Mouse (Mus musculus): ENCODE results near the gene 2700049A03Rik. TPM values are rescaled to one million over a fixed set of nuclear protein-coding genes. Genes with fewer than 3 reads are reported as not detected.

The 2700049A03Rik gene
- total and polyA plus RNA-seq, 2 experiments from 2014 or later, result 3.7 to 5.8 TPM

DNA sequence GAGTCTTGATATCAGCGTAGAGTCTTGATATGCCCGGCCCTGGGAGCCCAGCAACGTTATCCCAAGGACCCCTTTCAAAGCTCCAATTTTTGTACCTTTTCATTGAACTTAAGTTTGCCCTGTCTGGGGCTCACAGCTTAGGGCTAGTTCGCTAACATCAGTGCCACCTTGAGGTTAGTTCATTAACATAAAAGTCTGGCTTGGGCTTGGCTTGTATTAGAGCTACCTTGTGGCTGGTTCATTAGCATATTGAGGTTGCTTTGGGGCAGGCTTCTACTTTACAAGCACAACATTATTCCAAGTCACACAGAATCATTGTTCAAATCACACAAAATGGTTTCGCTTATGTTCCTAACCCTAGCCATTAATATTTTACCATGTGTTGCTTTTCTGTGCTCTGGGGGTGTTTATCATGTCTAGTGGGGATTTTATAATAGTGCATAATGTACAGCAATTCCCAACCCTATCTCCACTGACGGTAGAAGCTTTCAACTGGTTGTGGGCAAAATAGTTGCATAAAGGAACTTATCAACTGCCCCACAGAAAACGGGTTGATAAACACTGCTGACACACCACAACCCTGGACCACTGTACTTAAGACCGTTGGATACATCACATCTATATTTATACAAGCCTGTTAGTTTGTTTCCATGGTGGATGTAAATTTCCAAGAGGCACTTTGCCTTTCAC is 139.4 kb downstream of the 2700049A03Rik start:
- H3K4me1 ChIP-seq (ENCODE audit: control insufficient read depth, insufficient read depth), result 0 out of 2 replicates have a peak, but pooled peaks cover 4% of the 10 kb centered on the region
- no peaks in the 10 kb centered on the region for H3K36me3 ChIP-seq (replicated peaks; ENCODE audit: control insufficient read depth, insufficient read depth, low read length)
- H3K27ac ChIP-seq (ENCODE audit: low read depth), result no peak overlapping the region
- 61% methylated on average over 8 of the region's 8 CpGs for WGBS
- no peaks in the 10 kb centered on the region for H3K27me3 ChIP-seq (ENCODE audit: control insufficient read depth, insufficient read depth, low read length)
- peak; percentile 18 for DNase-seq (ENCODE audit: low spot score)
- no peak overlapping the region for H3K4me3 ChIP-seq (ENCODE audit: low read depth, low read length)
- TF ChIP-seq EP300 (IDR thresholded peaks at IDR 0.05; ENCODE audit: low read depth) (no peak), CTCF (IDR thresholded peaks at IDR 0.05; ENCODE audit: low read depth) (no peak)
- H3K9me3 ChIP-seq (replicated peaks; ENCODE audit: control insufficient read depth, low read length), result no peaks in the 10 kb centered on the region
- ATAC-seq (ENCODE audit: insufficient read depth, low read depth), result no peak
- no peak overlapping the region for H3K4me2 ChIP-seq (ENCODE audit: low read depth, low read length)
- no peak overlapping the region for H3K9ac ChIP-seq (replicated peaks; ENCODE audit: low read depth, low read length)

DNA sequence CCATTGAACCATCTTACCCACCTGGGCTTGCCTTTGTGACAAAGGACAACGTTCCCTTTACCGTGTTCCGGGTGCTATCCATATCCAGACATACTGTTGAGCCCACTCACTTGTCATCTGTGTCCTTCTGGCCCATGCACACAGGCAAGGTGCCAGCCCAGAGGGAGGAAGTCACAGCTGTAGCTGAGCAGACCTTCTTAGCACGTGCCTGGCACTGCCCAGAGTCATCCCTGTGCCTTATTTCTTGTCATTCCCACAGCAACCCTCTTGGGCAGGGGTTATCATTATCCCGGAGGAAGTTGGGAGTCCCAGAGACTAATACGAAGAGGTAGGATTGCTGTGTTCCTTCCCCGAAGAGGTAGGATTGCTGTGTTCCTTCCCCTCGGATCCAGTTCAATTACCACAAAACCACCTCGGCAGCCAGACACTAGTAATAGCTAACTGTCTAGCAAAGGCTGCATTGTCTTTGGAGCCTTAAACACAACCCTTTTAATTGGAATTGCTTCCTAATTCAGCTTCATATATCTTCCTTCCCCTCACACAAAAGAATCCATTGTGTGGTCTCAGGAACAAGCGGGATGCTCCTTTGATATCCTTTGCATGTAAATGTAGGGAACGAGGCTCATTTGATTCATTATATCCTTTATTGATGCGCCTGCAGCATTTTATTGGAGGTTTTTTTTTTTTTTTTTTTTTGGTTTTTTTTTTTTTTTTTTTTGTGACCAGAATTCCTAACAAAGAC is 143.0 kb downstream of the 2700049A03Rik start:
- Histone ChIP-seq H3K27ac (ENCODE audit: low read depth) (no peak overlapping the region), H3K36me3 (replicated peaks; ENCODE audit: control insufficient read depth, insufficient read depth, low read length) (no peaks in the 10 kb centered on the region), H3K4me2 (ENCODE audit: low read depth, low read length) (no peak overlapping the region), H3K9ac (replicated peaks; ENCODE audit: low read depth, low read length) (no peak overlapping the region), H3K9me3 (replicated peaks; ENCODE audit: control insufficient read depth, low read length) (no peaks in the 10 kb centered on the region), H3K4me1 (ENCODE audit: control insufficient read depth, insufficient read depth) (0 out of 2 replicates have a peak, but pooled peaks cover 4% of the 10 kb centered on the region), H3K27me3 (ENCODE audit: control insufficient read depth, insufficient read depth, low read length) (no peaks in the 10 kb centered on the region), H3K4me3 (ENCODE audit: low read depth, low read length) (no peak overlapping the region)
- DNase-seq (ENCODE audit: low spot score), result no peak
- no peak for ATAC-seq (ENCODE audit: insufficient read depth, low read depth)
- WGBS, result 59% methylated on average over 12 of the region's 12 CpGs
- no peak for TF ChIP-seq CTCF (IDR thresholded peaks at IDR 0.05; ENCODE audit: low read depth)
- no peak for TF ChIP-seq EP300 (IDR thresholded peaks at IDR 0.05; ENCODE audit: low read depth)

DNA sequence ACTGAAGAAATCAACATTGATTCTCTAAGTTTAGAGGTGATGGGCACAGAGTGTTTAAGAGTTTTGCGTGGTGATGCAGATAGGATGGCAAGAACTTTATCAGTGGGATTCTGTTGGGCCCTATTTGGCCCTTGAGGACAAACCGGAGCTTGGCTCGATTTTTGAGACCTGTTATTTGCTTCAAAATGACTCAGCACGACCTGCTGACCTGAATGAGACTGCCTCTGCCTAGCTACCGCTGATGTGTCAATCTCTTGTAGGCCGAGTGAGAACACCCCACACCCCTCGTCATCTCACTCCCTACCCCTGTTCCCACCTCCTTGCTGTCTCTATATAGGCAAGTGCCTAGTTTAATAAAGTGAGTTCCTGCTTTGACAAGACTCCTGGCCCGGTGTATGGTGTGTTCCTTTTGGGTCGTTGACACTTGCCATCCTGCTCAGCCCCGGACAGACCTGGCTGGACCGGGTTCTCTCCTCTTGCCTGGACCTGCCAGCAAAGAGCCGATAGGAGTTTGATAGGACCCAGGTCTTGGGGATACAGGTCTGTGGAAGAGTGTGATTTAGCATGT is 144.6 kb downstream of the 2700049A03Rik start:
- H3K4me1 ChIP-seq (ENCODE audit: control insufficient read depth, insufficient read depth), result 0 out of 2 replicates have a peak, but pooled peaks cover 4% of the 10 kb centered on the region
- 83% methylated on average over 12 of the region's 12 CpGs for WGBS
- no peak overlapping the region for H3K4me2 ChIP-seq (ENCODE audit: low read depth, low read length)
- DNase-seq (ENCODE audit: low spot score) (no peak), ATAC-seq (ENCODE audit: insufficient read depth, low read depth) (no peak)
- TF ChIP-seq EP300 (IDR thresholded peaks at IDR 0.05; ENCODE audit: low read depth) (no peak), CTCF (IDR thresholded peaks at IDR 0.05; ENCODE audit: low read depth) (no peak)
- H3K27ac ChIP-seq (ENCODE audit: low read depth), result no peak overlapping the region
- H3K27me3 ChIP-seq (ENCODE audit: control insufficient read depth, insufficient read depth, low read length), result no peaks in the 10 kb centered on the region
- H3K36me3 ChIP-seq (replicated peaks; ENCODE audit: control insufficient read depth, insufficient read depth, low read length), result no peaks in the 10 kb centered on the region
- H3K9ac ChIP-seq (replicated peaks; ENCODE audit: low read depth, low read length), result no peak overlapping the region
- no peaks in the 10 kb centered on the region for H3K9me3 ChIP-seq (replicated peaks; ENCODE audit: control insufficient read depth, low read length)
- H3K4me3 ChIP-seq (ENCODE audit: low read depth, low read length), result no peak overlapping the region

DNA sequence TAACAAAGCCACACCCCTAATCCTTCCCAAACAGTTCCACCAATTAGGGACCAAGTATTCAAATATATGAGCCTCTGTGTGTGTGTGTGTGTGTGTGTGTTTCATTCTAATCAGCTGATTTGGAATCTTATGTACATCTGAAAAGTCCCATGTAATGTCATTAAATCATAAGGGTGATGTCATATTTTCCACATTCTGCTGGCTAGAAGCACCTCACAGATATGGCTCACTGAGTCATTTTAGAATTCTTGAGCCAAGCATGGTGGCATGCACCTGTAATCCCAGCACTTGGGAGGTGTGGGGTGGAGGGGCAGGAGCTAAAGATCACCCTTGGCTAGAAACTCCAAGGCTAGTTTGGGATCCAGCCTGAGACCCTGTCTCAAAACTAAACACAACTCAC is 148.8 kb downstream of the 2700049A03Rik start:
- H3K36me3 ChIP-seq (replicated peaks; ENCODE audit: control insufficient read depth, insufficient read depth, low read length), result no peaks in the 10 kb centered on the region
- no peak overlapping the region for H3K9ac ChIP-seq (replicated peaks; ENCODE audit: low read depth, low read length)

DNA sequence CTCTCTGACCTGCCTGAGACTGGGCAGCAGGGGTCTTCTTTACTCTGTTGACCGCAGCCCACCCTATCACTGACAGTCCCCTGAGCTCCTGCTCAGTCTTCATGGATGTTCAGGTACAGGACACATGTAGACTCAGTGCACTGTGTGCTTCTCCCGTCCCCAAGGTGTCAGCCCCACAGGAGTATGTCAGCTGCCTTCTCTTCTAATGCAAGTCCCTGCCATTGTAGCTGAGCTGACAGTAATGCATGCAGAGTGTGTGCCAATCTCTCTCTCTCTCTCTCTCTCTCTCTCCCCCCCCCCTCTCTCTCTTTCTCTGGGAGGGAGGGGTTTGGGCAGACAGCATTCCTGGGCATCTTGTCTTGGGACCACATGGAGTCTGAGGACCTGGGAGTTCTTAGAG is 153.8 kb downstream of the 2700049A03Rik start:
- WGBS, result 66% methylated on average over 2 of the region's 2 CpGs
- DNase-seq (ENCODE audit: low spot score) (no peak), ATAC-seq (ENCODE audit: insufficient read depth, low read depth) (no peak)
- Histone ChIP-seq H3K4me3 (ENCODE audit: low read depth, low read length) (no peak overlapping the region), H3K36me3 (replicated peaks; ENCODE audit: control insufficient read depth, insufficient read depth, low read length) (no peaks in the 10 kb centered on the region), H3K27ac (ENCODE audit: low read depth) (no peak overlapping the region), H3K9me3 (replicated peaks; ENCODE audit: control insufficient read depth, low read length) (no peaks in the 10 kb centered on the region), H3K4me1 (ENCODE audit: control insufficient read depth, insufficient read depth) (no peaks in the 10 kb centered on the region), H3K9ac (replicated peaks; ENCODE audit: low read depth, low read length) (no peak overlapping the region), H3K27me3 (ENCODE audit: control insufficient read depth, insufficient read depth, low read length) (no peaks in the 10 kb centered on the region), H3K4me2 (ENCODE audit: low read depth, low read length) (no peak overlapping the region)
- TF ChIP-seq EP300 (IDR thresholded peaks at IDR 0.05; ENCODE audit: low read depth), result no peak
- no peak for TF ChIP-seq CTCF (IDR thresholded peaks at IDR 0.05; ENCODE audit: low read depth)

More for the DNA sequence above, 148.8 kb downstream of the 2700049A03Rik start:
- no peaks in the 10 kb centered on the region for H3K27me3 ChIP-seq (ENCODE audit: control insufficient read depth, insufficient read depth, low read length)
- H3K4me2 ChIP-seq (ENCODE audit: low read depth, low read length), result no peak overlapping the region
- no peak overlapping the region for H3K27ac ChIP-seq (ENCODE audit: low read depth)
- ATAC-seq (ENCODE audit: insufficient read depth, low read depth) (no peak), DNase-seq (ENCODE audit: low spot score) (no peak)
- H3K4me1 ChIP-seq (ENCODE audit: control insufficient read depth, insufficient read depth), result no peaks in the 10 kb centered on the region
- no peaks in the 10 kb centered on the region for H3K9me3 ChIP-seq (replicated peaks; ENCODE audit: control insufficient read depth, low read length)
- no peak for TF ChIP-seq CTCF (IDR thresholded peaks at IDR 0.05; ENCODE audit: low read depth)
- no peak for TF ChIP-seq EP300 (IDR thresholded peaks at IDR 0.05; ENCODE audit: low read depth)
- H3K4me3 ChIP-seq (ENCODE audit: low read depth, low read length), result no peak overlapping the region

Other genes starting within 250 kb of the 2700049A03Rik start
- gene Actr10, start 199.0 kb upstream of the 2700049A03Rik start, total RNA-seq (2014; rRNA removed; ENCODE audit: low replicate concordance), result 81.4 and 119 TPM in 2 replicates
- gene Actr10, start 199.0 kb upstream of the 2700049A03Rik start, polyA plus RNA-seq (2015; fragmentation: Nextera tagmentation; extraction: Ambion mirVana), result 232 and 239 TPM in 2 replicates
- gene Psma3, start 162.2 kb upstream of the 2700049A03Rik start, total RNA-seq (2014; rRNA removed; ENCODE audit: low replicate concordance), result 94.8 and 128 TPM in 2 replicates
- gene Psma3, start 162.2 kb upstream of the 2700049A03Rik start, polyA plus RNA-seq (2015; fragmentation: Nextera tagmentation; extraction: Ambion mirVana), result 487 and 507 TPM in 2 replicates
- gene Arid4a, start 120.9 kb upstream of the 2700049A03Rik start, total RNA-seq (2014; rRNA removed; ENCODE audit: low replicate concordance), result 3.2 and 6.9 TPM in 2 replicates
- gene Arid4a, start 120.9 kb upstream of the 2700049A03Rik start, polyA plus RNA-seq (2015; fragmentation: Nextera tagmentation; extraction: Ambion mirVana), result 18.1 and 21.4 TPM in 2 replicates
- gene Tomm20l, start 25.4 kb upstream of the 2700049A03Rik start, total RNA-seq (2014; rRNA removed; ENCODE audit: low replicate concordance), result not detected in 2 replicates
- 0.30 TPM in 1 of 2 replicates, not detected in the other for gene Tomm20l, start 25.4 kb upstream of the 2700049A03Rik start, polyA plus RNA-seq (2015; fragmentation: Nextera tagmentation; extraction: Ambion mirVana)
- 26.1 and 40.3 TPM in 2 replicates for gene Timm9, start 164 bp upstream of the 2700049A03Rik start, total RNA-seq (2014; rRNA removed; ENCODE audit: low replicate concordance)
- gene Timm9, start 164 bp upstream of the 2700049A03Rik start, polyA plus RNA-seq (2015; fragmentation: Nextera tagmentation; extraction: Ambion mirVana), result 96.5 and 111 TPM in 2 replicates
- gene Dact1, start 173.0 kb downstream of the 2700049A03Rik start, total RNA-seq (2014; rRNA removed; ENCODE audit: low replicate concordance), result 17.8 and 18.0 TPM in 2 replicates
- gene Dact1, start 173.0 kb downstream of the 2700049A03Rik start, polyA plus RNA-seq (2015; fragmentation: Nextera tagmentation; extraction: Ambion mirVana), result 3.9 and 4.7 TPM in 2 replicates

Data from heart, postnatal 0 days (tissue).